Mouse (Mus musculus) hindbrain, embryonic 15.5 days (tissue): ENCODE measurements around the gene Arpc5. TPM values are rescaled to one million over a fixed set of nuclear protein-coding genes. Genes with fewer than 3 reads are reported as not detected.

ENCODE experiments used
- ATAC-seq: fragments of 200-750 bp; cut with Nextera tagmentation; 2 replicates; pipeline ENCODE4 v1.8.0; 2017; ENCODE audit warnings: low read depth, moderate number of reproducible peaks, moderate TSS enrichment; ENCODE audit not compliant: low FRiP score
- H3K27ac ChIP-seq: fragments of 300-500 bp; sonication (generic); replicated peaks from 2 replicates; pipeline ENCODE4 v1.5.1; 2015; ENCODE audit warnings: mild to moderate bottlenecking, inconsistent platforms
- H3K27me3 ChIP-seq: fragments of 300-500 bp; sonication (generic); 2 replicates; pipeline ENCODE4 v1.6.1; 2015; ENCODE audit warnings: control low read depth, inconsistent platforms
- H3K36me3 ChIP-seq: fragments of 300-500 bp; sonication (generic); 2 replicates; pipeline ENCODE4 v1.6.1; 2015; ENCODE audit warnings: control low read depth, inconsistent platforms
- H3K4me1 ChIP-seq: fragments of 300-500 bp; sonication (generic); replicated peaks from 2 replicates; pipeline ENCODE4 v1.6.1; 2015; ENCODE audit warnings: control low read depth, inconsistent platforms
- H3K4me2 ChIP-seq: fragments of 300-500 bp; sonication (generic); 2 replicates; pipeline ENCODE4 v1.6.1; 2015; ENCODE audit warnings: moderate library complexity, mild to moderate bottlenecking, inconsistent platforms
- H3K4me3 ChIP-seq: fragments of 300-500 bp; sonication (generic); 2 replicates; pipeline ENCODE4 v1.5.1; 2015; ENCODE audit warnings: mild to moderate bottlenecking, inconsistent platforms
- H3K9ac ChIP-seq: fragments of 300-500 bp; sonication (generic); 2 replicates; pipeline ENCODE4 v1.6.1; 2015; ENCODE audit warnings: inconsistent platforms
- H3K9me3 ChIP-seq: fragments of 300-500 bp; sonication (generic); 2 replicates; pipeline ENCODE4 v1.6.1; 2016; ENCODE audit warnings: control low read depth, inconsistent platforms
- WGBS: fragments of 180-500 bp; shearing (Covaris S2); methylation state at CpG from one replicate; pipeline ENCODE4 v1.1.7; 2015; 5-methylcytosine and 5-hydroxymethylcytosine counted together
- polyA plus RNA-seq: library from polyadenylated mRNA; unstranded; fragments of >200 nt; fragmentation: Nextera tagmentation; extraction: Ambion mirVana; gene quantifications from 2 replicates; pipeline ENCODE4 v1.2.1, GENCODE M21; 2015

The Arpc5 gene
- polyA plus RNA-seq: 298 and 307 TPM in 2 replicates

GRCm38 (mm10) chr1:152766032-152766772, at the start of gene Arpc5, which contains the start of gene Rgl1:
Gene Arpc5 (plus strand): TSS chr1:152766542.
Gene Rgl1 (minus strand): TSS chr1:152766351.
- Histone ChIP-seq H3K9ac (peak within 1 kb of the TSS; percentile 92), H3K4me2 (peak within 1 kb of the TSS; percentile 92), H3K4me3 (peak within 1 kb of the TSS; percentile 99), H3K9me3 (no peaks in the 10 kb centered on the region), H3K4me1 (peaks cover 31% of the 10 kb centered on the region), H3K27me3 (no peaks in the 10 kb centered on the region), H3K27ac (peak within 1 kb of the TSS; percentile 91), H3K36me3 (peaks cover 7% of the 10 kb centered on the region)
- peak; percentile 97 for ATAC-seq
- WGBS: under 1% methylated on average over 86 of the region's 86 CpGs

DNA sequence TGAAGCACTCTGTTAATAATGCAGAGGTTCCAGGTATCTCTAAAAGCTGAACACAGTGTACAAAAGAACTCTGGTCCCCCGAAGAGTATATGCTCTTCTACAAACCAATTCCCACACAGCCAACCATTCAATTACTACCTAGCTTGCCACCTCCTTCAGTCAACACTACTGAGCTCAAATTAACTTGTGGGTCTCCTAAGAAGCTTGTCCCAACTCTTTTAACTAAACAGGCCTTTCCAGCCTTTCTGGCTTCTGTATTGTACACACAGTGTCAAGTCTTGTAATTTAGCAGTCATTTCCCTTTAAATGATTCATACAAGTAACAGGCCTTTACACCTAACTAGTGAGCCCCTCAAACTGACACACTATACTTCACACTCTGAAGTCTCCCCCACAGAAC, 49.0 kb upstream of the Arpc5 start:
- Histone ChIP-seq H3K4me3 (no peak overlapping the region), H3K4me2 (no peak overlapping the region), H3K27me3 (no peaks in the 10 kb centered on the region), H3K9me3 (no peaks in the 10 kb centered on the region), H3K36me3 (no peaks in the 10 kb centered on the region), H3K4me1 (no peaks in the 10 kb centered on the region; the same call in 1 of the 2 replicates), H3K27ac (no peak overlapping the region), H3K9ac (no peak overlapping the region)
- no peak for ATAC-seq
- WGBS: 90% methylated on average over 1 of the region's 1 CpGs

GRCm38 (mm10) chr1:152718200-152718599, 48.1 kb upstream of the Arpc5 start:
- no peak for ATAC-seq
- Histone ChIP-seq H3K9ac (no peak overlapping the region), H3K27ac (no peak overlapping the region), H3K4me2 (no peak overlapping the region), H3K27me3 (no peaks in the 10 kb centered on the region), H3K4me1 (no peaks in the 10 kb centered on the region; the same call in 1 of the 2 replicates), H3K36me3 (no peaks in the 10 kb centered on the region), H3K4me3 (no peak overlapping the region), H3K9me3 (no peaks in the 10 kb centered on the region)
- WGBS: 65% methylated on average over 6 of the region's 6 CpGs

DNA sequence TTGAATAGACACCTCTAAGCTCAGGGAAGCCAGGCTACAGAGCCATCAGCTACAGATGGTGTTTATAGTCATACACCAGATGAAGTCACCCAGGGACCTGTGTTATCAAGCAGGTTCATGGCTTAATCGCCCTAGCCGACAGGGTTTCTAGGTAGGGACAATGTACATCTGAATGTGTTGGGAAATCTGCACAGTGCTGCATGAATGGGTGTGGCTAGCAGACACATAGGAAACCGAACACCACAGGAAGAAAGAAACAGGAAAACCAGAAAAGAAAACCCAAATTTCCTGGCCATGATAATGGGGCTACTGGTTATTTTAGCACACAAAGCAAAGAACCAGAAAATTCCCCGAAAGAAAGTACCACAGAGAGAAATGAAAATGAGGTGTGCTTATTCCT, 45.4 kb upstream of the Arpc5 start:
- Histone ChIP-seq H3K27ac (no peak overlapping the region), H3K4me1 (no peaks in the 10 kb centered on the region; the same call in 1 of the 2 replicates), H3K4me3 (no peak overlapping the region), H3K27me3 (no peaks in the 10 kb centered on the region), H3K9me3 (no peaks in the 10 kb centered on the region), H3K36me3 (no peaks in the 10 kb centered on the region), H3K4me2 (no peak overlapping the region), H3K9ac (no peak overlapping the region)
- WGBS: 82% methylated on average over 4 of the region's 4 CpGs
- ATAC-seq: no peak

DNA sequence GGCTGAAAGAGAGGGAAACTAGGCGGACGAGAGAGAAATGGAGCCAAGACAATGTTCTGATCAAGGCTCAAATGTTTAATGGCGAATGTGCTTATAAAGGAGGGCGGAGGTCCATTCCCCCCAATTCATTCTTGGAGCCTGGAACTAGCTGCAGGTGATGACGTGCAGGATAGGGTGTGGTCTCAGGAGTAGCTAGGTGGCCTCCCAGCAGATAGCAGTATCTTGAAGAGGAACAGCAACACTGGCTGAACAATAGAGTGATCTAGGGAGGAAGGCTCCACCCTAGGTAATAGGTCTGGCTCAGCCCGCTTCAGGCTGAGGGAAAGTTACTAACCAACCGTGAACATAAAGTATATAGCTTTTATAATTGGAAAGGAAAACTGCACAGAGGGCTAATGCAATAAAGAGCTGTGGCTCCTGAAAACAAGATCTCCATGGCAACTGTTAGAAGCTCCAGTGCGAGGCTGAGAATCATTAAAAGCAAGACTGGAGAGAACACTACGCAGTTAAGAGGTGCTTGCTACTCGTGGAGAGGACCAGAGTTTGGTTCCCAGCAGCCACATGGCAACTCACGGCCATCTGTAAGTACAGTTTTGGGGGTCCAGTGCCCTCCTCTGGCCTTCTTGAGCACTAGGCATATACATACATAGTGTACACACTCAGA, 44.7 kb upstream of the Arpc5 start:
- WGBS: 80% methylated on average over 11 of the region's 11 CpGs
- Histone ChIP-seq H3K27me3 (no peaks in the 10 kb centered on the region), H3K4me3 (no peak overlapping the region), H3K4me2 (no peak overlapping the region), H3K36me3 (no peaks in the 10 kb centered on the region), H3K27ac (no peak overlapping the region), H3K9ac (no peak overlapping the region), H3K4me1 (no peaks in the 10 kb centered on the region; the same call in 1 of the 2 replicates), H3K9me3 (no peaks in the 10 kb centered on the region)
- peak; percentile 48; the same call in 1 of the 2 replicates for ATAC-seq

GRCm38 (mm10) chr1:152724286-152724685, 42.1 kb upstream of the Arpc5 start:
- H3K4me3 ChIP-seq: no peak overlapping the region
- no peak overlapping the region for H3K9ac ChIP-seq
- no peak overlapping the region for H3K4me2 ChIP-seq
- ATAC-seq: no peak
- H3K27me3 ChIP-seq: no peaks in the 10 kb centered on the region
- H3K27ac ChIP-seq: no peak overlapping the region
- no peaks in the 10 kb centered on the region for H3K4me1 ChIP-seq
- no peaks in the 10 kb centered on the region for H3K36me3 ChIP-seq
- no peaks in the 10 kb centered on the region for H3K9me3 ChIP-seq

DNA sequence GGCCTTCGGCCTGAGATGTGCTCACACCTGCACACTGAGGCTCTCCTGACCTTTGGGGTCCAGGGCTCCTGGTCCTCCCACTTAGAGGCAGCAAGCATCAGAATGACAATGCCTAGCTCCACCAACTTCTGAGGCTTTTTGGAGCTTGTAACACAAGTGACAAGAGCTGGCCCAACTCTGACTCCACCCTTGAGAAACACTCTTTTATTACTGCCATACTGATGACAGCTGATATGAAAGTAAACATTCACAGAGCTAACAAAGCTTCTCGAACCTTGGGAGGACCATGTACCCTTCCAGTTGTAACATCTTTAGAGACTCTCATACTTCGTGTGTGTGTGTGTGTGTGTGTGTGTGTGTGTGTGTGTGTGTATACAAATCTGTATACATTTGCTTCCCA, 40.2 kb upstream of the Arpc5 start:
- no peaks in the 10 kb centered on the region for H3K4me1 ChIP-seq
- H3K27me3 ChIP-seq: no peaks in the 10 kb centered on the region
- ATAC-seq: no peak
- no peaks in the 10 kb centered on the region for H3K36me3 ChIP-seq
- no peaks in the 10 kb centered on the region for H3K9me3 ChIP-seq
- WGBS: 84% methylated on average over 3 of the region's 3 CpGs
- H3K9ac ChIP-seq: no peak overlapping the region
- H3K27ac ChIP-seq: no peak overlapping the region
- H3K4me2 ChIP-seq: no peak overlapping the region
- H3K4me3 ChIP-seq: no peak overlapping the region

GRCm38 (mm10) chr1:152727604-152728236, 38.6 kb upstream of the Arpc5 start:
- H3K4me3 ChIP-seq: no peak overlapping the region
- H3K9ac ChIP-seq: no peak overlapping the region
- no peak overlapping the region for H3K27ac ChIP-seq
- H3K4me1 ChIP-seq: no peaks in the 10 kb centered on the region
- WGBS: 71% methylated on average over 4 of the region's 5 CpGs
- no peaks in the 10 kb centered on the region for H3K27me3 ChIP-seq
- no peaks in the 10 kb centered on the region for H3K9me3 ChIP-seq
- no peak overlapping the region for H3K4me2 ChIP-seq
- ATAC-seq: no peak
- no peaks in the 10 kb centered on the region for H3K36me3 ChIP-seq

- Histone ChIP-seq H3K27ac (no peak overlapping the region), H3K4me3 (no peak overlapping the region), H3K9me3 (no peaks in the 10 kb centered on the region), H3K4me1 (no peaks in the 10 kb centered on the region), H3K27me3 (no peaks in the 10 kb centered on the region), H3K4me2 (no peak overlapping the region), H3K9ac (no peak overlapping the region), H3K36me3 (no peaks in the 10 kb centered on the region)
- WGBS: 93% methylated on average over 9 of the region's 9 CpGs
- no peak for ATAC-seq
Observed at GRCm38 (mm10) chr1:152738793-152739192, 27.5 kb upstream of the Arpc5 start.

DNA sequence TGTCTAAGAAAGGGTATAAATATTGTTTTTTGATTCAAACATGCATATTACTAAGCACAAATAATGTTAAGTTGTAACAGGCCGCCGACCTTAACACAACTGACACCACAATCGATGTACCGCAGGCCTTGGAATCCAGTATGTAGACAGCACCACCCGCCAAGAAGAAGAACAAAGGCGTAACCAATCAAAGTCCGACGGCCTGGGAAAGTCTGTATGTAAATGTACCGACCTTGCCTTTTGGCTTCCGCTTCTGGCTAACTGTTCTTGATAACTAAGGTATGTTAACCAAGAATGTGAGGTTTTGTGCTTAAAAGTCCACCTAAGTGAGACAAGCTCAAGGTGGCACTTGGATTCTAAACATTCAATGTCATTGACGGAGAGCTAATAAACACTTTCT, 27.0 kb upstream of the Arpc5 start:
- Histone ChIP-seq H3K9me3 (no peaks in the 10 kb centered on the region), H3K27ac (no peak overlapping the region), H3K9ac (no peak overlapping the region), H3K4me1 (no peaks in the 10 kb centered on the region), H3K4me2 (no peak overlapping the region), H3K4me3 (no peak overlapping the region), H3K36me3 (no peaks in the 10 kb centered on the region), H3K27me3 (no peaks in the 10 kb centered on the region)
- 77% methylated on average over 11 of the region's 11 CpGs for WGBS
- ATAC-seq: no peak

DNA sequence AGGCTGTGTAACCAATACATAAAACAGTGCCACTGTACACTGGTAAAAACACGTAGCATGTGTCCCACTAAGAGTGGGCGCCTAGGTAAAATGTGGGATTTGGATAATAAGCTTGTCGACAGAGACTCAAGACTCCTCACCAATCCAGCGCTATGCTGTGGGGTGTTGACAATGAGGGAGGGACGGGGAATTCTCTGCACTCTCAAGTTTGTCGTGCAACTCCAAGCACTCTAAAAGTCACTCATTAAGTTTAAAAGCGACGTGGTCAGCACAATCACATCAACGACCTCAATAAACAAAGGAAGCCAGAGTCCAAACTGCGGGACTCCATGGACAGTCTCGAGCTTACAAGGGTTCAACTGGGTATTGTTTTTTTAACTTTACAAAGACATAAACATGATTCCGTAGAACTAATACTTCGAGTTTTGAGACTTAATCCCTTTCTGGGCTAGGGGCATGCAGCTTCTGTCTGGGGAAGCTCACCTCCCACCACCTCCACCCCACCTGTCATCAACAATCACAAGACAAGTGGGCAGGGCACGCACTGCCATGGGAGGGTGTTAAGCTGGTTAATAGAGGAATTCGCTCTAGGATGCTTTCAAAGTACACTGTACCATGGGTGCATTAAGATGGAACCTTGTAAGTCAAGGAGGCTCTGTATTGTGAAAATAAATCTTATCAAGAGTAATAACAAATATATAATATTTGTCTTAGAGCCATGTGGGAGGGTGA, 23.1 kb upstream of the Arpc5 start:
- Histone ChIP-seq H3K27me3 (no peaks in the 10 kb centered on the region), H3K9ac (no peak overlapping the region), H3K36me3 (no peaks in the 10 kb centered on the region), H3K4me1 (0 out of 2 replicates have a peak, but pooled peaks cover 2% of the 10 kb centered on the region), H3K4me2 (no peak overlapping the region), H3K27ac (no peak overlapping the region), H3K9me3 (no peaks in the 10 kb centered on the region), H3K4me3 (no peak overlapping the region)
- no peak for ATAC-seq
- WGBS: 73% methylated on average over 15 of the region's 15 CpGs
